Mouse (Mus musculus): Measurements from ENCODE around the gene Gm49388. TPM values are rescaled to one million over a fixed set of nuclear protein-coding genes. Genes with fewer than 3 reads are reported as not detected.
A peak's percentile ranks its signal among the peaks of the same experiment; 100 is the strongest.

Gm49388 gene
- polyA plus RNA-seq (2015; fragmentation: Nextera tagmentation; extraction: Ambion mirVana), result not detected in 2 replicates

DNA sequence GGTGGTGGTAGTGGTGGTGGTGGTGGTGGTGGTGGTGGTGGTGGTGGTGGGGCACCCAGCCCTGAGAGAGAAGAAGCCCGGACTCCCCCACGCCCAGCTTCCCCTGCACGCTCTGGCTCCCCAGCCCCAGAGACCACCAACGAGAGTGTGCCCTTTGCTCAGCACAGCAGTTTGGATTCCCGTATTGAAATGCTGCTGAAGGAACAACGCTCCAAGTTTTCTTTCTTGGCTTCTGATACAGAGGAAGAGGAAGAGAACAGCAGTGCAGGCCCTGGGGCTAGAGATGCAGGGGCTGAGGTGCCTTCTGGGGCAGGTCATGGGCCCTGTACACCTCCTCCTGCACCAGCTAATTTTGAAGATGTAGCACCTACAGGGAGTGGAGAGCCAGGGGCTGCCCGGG is at the start of gene Gm49388:
Gene Gm49388, plus strand, starts transcription at position 301 of the 400 bp plus-strand sequence.
- H3K4me2 ChIP-seq (ENCODE audit: low read length), result no peak within 1 kb of the TSS
- H3K9me3 ChIP-seq (replicated peaks; ENCODE audit: control insufficient read depth, low read length, poor library complexity, severe bottlenecking), result no peaks in the 10 kb centered on the region
- peaks cover 67% of the 10 kb centered on the region for H3K36me3 ChIP-seq (ENCODE audit: control insufficient read depth, insufficient read depth, low read length)
- no peak within 1 kb of the TSS for H3K27ac ChIP-seq (ENCODE audit: low read length)
- no peak within 1 kb of the TSS for H3K4me3 ChIP-seq (ENCODE audit: low read depth, low read length)
- 96% methylated on average over 7 of the region's 7 CpGs for WGBS
- no peaks in the 10 kb centered on the region for H3K4me1 ChIP-seq (ENCODE audit: control insufficient read depth, insufficient read depth, low read length)
- H3K9ac ChIP-seq (ENCODE audit: low read depth, low read length), result no peak within 1 kb of the TSS
- ATAC-seq, result no peak
- H3K27me3 ChIP-seq (ENCODE audit: control insufficient read depth, insufficient read depth, low read depth, low read length), result no peaks in the 10 kb centered on the region

GRCm38 (mm10) chr7:127744366-127745045 is 40.9 kb upstream of the Gm49388 start, which contains the start of gene Fbxl19:
Gene Fbxl19 (plus strand): TSS chr7:127744543.
- peak within 1 kb of the TSS; percentile 63 for H3K4me2 ChIP-seq (ENCODE audit: low read length)
- H3K4me1 ChIP-seq (ENCODE audit: control insufficient read depth, insufficient read depth, low read length), result peaks cover 17% of the 10 kb centered on the region
- H3K27ac ChIP-seq (ENCODE audit: low read length), result peak within 1 kb of the TSS; percentile 77
- under 1% methylated on average over 26 of the region's 26 CpGs for WGBS
- H3K9me3 ChIP-seq (replicated peaks; ENCODE audit: control insufficient read depth, low read length, poor library complexity, severe bottlenecking), result no peaks in the 10 kb centered on the region
- peak within 1 kb of the TSS; percentile 87 for H3K4me3 ChIP-seq (ENCODE audit: low read depth, low read length)
- peaks cover 4% of the 10 kb centered on the region; the same call in 1 of the 2 replicates for H3K36me3 ChIP-seq (ENCODE audit: control insufficient read depth, insufficient read depth, low read length)
- no peaks in the 10 kb centered on the region for H3K27me3 ChIP-seq (ENCODE audit: control insufficient read depth, insufficient read depth, low read depth, low read length)
- peak within 1 kb of the TSS; percentile 42; the same call in 1 of the 2 replicates for H3K9ac ChIP-seq (ENCODE audit: low read depth, low read length)
- no peak for ATAC-seq

DNA sequence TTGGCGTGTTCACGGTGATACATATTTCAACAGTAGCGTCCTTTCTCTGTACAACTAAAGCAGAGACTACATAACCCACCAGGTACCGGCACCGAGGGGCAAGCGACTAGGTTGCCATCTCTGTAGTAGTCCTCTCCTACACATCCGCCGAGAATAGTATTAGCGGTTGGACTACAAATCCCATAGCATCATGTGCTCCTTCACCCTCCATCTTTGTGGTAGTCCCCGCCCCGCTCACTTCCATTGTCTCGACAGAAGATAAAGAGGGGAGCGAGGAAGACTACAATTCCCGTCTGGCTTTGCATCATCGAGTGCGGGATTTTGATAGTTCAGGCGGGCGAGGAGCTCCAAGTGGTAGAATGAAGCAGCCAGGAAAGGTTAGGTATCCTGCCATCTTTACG is 40.2 kb upstream of the Gm49388 start:
- peak; percentile 94 for ATAC-seq

GRCm38 (mm10) chr7:127745652-127746493 is 39.5 kb upstream of the Gm49388 start:
- H3K4me2 ChIP-seq (ENCODE audit: low read length), result peak overlapping the region; percentile 91
- H3K27ac ChIP-seq (ENCODE audit: low read length), result peak overlapping the region; percentile 86
- peak overlapping the region; percentile 98 for H3K9ac ChIP-seq (ENCODE audit: low read depth, low read length)
- under 1% methylated on average over 38 of the region's 39 CpGs for WGBS
- ATAC-seq, result peak; percentile 93
- H3K4me1 ChIP-seq (ENCODE audit: control insufficient read depth, insufficient read depth, low read length), result peaks cover 17% of the 10 kb centered on the region
- peaks cover 12% of the 10 kb centered on the region for H3K36me3 ChIP-seq (ENCODE audit: control insufficient read depth, insufficient read depth, low read length)
- no peaks in the 10 kb centered on the region for H3K9me3 ChIP-seq (replicated peaks; ENCODE audit: control insufficient read depth, low read length, poor library complexity, severe bottlenecking)
- H3K4me3 ChIP-seq (ENCODE audit: low read depth, low read length), result peak overlapping the region; percentile 87
- no peaks in the 10 kb centered on the region for H3K27me3 ChIP-seq (ENCODE audit: control insufficient read depth, insufficient read depth, low read depth, low read length)

More for the DNA sequence above, 40.2 kb upstream of the Gm49388 start:
- Histone ChIP-seq H3K36me3 (ENCODE audit: control insufficient read depth, insufficient read depth, low read length) (peaks cover 11% of the 10 kb centered on the region; the same call in 1 of the 2 replicates), H3K4me2 (ENCODE audit: low read length) (peak overlapping the region; percentile 63), H3K4me1 (ENCODE audit: control insufficient read depth, insufficient read depth, low read length) (peaks cover 17% of the 10 kb centered on the region), H3K27ac (ENCODE audit: low read length) (peak overlapping the region; percentile 77), H3K9ac (ENCODE audit: low read depth, low read length) (peak overlapping the region; percentile 42; the same call in 1 of the 2 replicates), H3K4me3 (ENCODE audit: low read depth, low read length) (peak overlapping the region; percentile 87), H3K27me3 (ENCODE audit: control insufficient read depth, insufficient read depth, low read depth, low read length) (no peaks in the 10 kb centered on the region), H3K9me3 (replicated peaks; ENCODE audit: control insufficient read depth, low read length, poor library complexity, severe bottlenecking) (no peaks in the 10 kb centered on the region)
- under 1% methylated on average over 19 of the region's 19 CpGs for WGBS

DNA sequence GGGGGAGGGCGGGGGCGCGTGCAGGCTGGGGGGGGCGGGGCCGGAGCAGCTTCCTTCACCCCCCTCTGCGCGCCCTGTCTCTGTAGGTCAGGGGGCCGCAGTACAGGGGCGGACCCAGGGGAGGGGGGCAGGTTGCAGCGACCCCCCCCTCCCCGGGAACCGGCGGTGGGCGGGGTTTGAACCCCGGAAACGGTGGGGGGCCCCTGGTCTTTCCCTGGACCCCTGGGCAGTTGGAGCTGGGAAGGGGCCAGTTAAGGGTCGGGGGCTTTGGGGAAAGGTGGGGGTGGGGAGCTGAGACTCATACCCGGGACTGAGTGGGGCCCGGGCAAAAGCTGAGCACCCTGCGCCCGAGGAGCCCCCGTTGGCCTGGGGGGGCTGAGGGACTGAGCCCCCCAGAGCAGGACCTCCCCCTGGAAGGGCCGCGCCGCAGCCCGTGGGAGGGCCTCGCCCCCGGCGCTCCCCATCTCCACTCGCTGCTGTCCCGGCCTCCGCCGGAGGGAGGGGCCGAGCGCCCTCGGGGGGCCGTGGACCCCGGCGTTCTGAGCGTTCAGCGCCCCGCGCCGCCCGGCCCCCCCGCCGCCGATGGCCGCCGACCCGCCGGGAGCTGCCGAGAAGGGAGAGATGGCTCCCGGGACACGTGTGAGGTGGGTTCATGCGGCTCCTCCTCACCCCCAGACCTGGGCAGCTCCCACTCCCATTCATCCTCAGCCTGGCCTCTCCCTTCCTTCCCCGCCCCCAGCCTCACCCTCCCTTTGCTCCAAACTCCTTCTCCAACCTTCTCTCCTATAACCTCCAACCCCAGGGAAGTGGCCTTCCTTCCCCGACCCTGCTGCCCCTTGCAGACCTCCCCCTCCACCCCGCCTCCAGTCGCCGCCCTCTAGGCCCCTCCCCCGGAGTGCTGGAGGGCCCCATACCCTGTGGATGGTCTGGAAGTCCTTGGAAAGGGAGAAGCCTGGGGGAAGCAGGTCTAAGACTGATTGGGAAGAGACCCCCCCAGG is 38.6 kb upstream of the Gm49388 start:
- H3K4me2 ChIP-seq (ENCODE audit: low read length), result peak overlapping the region; percentile 91
- H3K9me3 ChIP-seq (replicated peaks; ENCODE audit: control insufficient read depth, low read length, poor library complexity, severe bottlenecking), result no peaks in the 10 kb centered on the region
- WGBS, result 1% methylated on average over 30 of the region's 62 CpGs
- H3K4me1 ChIP-seq (ENCODE audit: control insufficient read depth, insufficient read depth, low read length), result peaks cover 17% of the 10 kb centered on the region
- peak overlapping the region; percentile 86 for H3K27ac ChIP-seq (ENCODE audit: low read length)
- peaks cover 21% of the 10 kb centered on the region for H3K36me3 ChIP-seq (ENCODE audit: control insufficient read depth, insufficient read depth, low read length)
- H3K27me3 ChIP-seq (ENCODE audit: control insufficient read depth, insufficient read depth, low read depth, low read length), result no peaks in the 10 kb centered on the region
- H3K4me3 ChIP-seq (ENCODE audit: low read depth, low read length), result peak overlapping the region; percentile 87
- ATAC-seq, result no peak
- H3K9ac ChIP-seq (ENCODE audit: low read depth, low read length), result peak overlapping the region; percentile 98

GRCm38 (mm10) chr7:127747559-127748234 is 37.7 kb upstream of the Gm49388 start:
- peaks cover 28% of the 10 kb centered on the region for H3K36me3 ChIP-seq (ENCODE audit: control insufficient read depth, insufficient read depth, low read length)
- WGBS, result 33% methylated on average over 6 of the region's 6 CpGs
- no peak for ATAC-seq

GRCm38 (mm10) chr7:127748235-127748560 is 37.2 kb upstream of the Gm49388 start:
- Histone ChIP-seq H3K27ac (ENCODE audit: low read length) (no peak overlapping the region), H3K4me2 (ENCODE audit: low read length) (peak overlapping the region; percentile 91), H3K4me3 (ENCODE audit: low read depth, low read length) (peak overlapping the region; percentile 87; the same call in 1 of the 2 replicates), H3K4me1 (ENCODE audit: control insufficient read depth, insufficient read depth, low read length) (peaks cover 22% of the 10 kb centered on the region), H3K27me3 (ENCODE audit: control insufficient read depth, insufficient read depth, low read depth, low read length) (no peaks in the 10 kb centered on the region), H3K9me3 (replicated peaks; ENCODE audit: control insufficient read depth, low read length, poor library complexity, severe bottlenecking) (no peaks in the 10 kb centered on the region), H3K9ac (ENCODE audit: low read depth, low read length) (peak overlapping the region; percentile 98; the same call in 1 of the 2 replicates), H3K36me3 (ENCODE audit: control insufficient read depth, insufficient read depth, low read length) (peaks cover 31% of the 10 kb centered on the region)
- no peak for ATAC-seq
- 92% methylated on average over 28 of the region's 28 CpGs for WGBS

More at GRCm38 (mm10) chr7:127747559-127748234, 37.7 kb upstream of the Gm49388 start:
- Histone ChIP-seq H3K4me1 (ENCODE audit: control insufficient read depth, insufficient read depth, low read length) (peaks cover 19% of the 10 kb centered on the region), H3K27ac (ENCODE audit: low read length) (no peak overlapping the region), H3K9ac (ENCODE audit: low read depth, low read length) (peak overlapping the region; percentile 98), H3K27me3 (ENCODE audit: control insufficient read depth, insufficient read depth, low read depth, low read length) (no peaks in the 10 kb centered on the region), H3K4me2 (ENCODE audit: low read length) (peak overlapping the region; percentile 91), H3K9me3 (replicated peaks; ENCODE audit: control insufficient read depth, low read length, poor library complexity, severe bottlenecking) (no peaks in the 10 kb centered on the region), H3K4me3 (ENCODE audit: low read depth, low read length) (peak overlapping the region; percentile 87)
